Mouse (Mus musculus): Measurements from ENCODE around the gene Elobl.

GRCm38 (mm10) chr11:88926566-88926965 is 40.2 kb downstream of the Elobl start:
- TF ChIP-seq MYOG (IDR thresholded peaks at IDR 0.05; ENCODE audit: control insufficient read depth in 1 of 3, insufficient read depth in 1 of 3, insufficient read length in 2 of 3, low read depth in 2 of 3) (no peak), MYOD1 (IDR thresholded peaks at IDR 0.05; ENCODE audit: control insufficient read depth in 1 of 3, insufficient read length in 2 of 3, low read depth in 2 of 3) (no peak), POLR2A (IDR thresholded peaks at IDR 0.05; ENCODE audit: insufficient read length, low read depth) (no peak), USF1 (IDR thresholded peaks at IDR 0.05; ENCODE audit: low read depth) (no peak), E2F4 (IDR thresholded peaks at IDR 0.05; ENCODE audit: insufficient read depth) (no peak), REST (IDR thresholded peaks at IDR 0.05; ENCODE audit: insufficient read depth, insufficient read length) (no peak), MAX (IDR thresholded peaks at IDR 0.05; ENCODE audit: low read depth) (no peak), TCF12 (IDR thresholded peaks at IDR 0.05; ENCODE audit: insufficient read depth, poor library complexity, severe bottlenecking) (no peak), CEBPB (IDR thresholded peaks at IDR 0.05; ENCODE audit: insufficient read depth, poor library complexity, severe bottlenecking) (no peak), SRF (IDR thresholded peaks at IDR 0.05; ENCODE audit: control insufficient read depth, insufficient read length, low read depth) (no peak)
